Mouse (Mus musculus) left cerebral cortex, adult 9 months (tissue): ENCODE measurements at regions not wholly inside any gene's neighbourhood (a gene's known extent, or its start where the extent isn't known, plus 50 kb on each side); places are given as distances from the start of the nearest gene placed in this dataset.

Source experiments
- DNase-seq, 2 experiments: peaks; one replicate each; pipeline ENCODE4 v3.0.0; 2022; ENCODE audit warnings: low spot score in 2 of 2

- no peak for DNase-seq
These were observed 211.8 kb downstream of the Pdcd6ip start for GRCm38 (mm10) chr9:113496176-113496732.

DNA sequence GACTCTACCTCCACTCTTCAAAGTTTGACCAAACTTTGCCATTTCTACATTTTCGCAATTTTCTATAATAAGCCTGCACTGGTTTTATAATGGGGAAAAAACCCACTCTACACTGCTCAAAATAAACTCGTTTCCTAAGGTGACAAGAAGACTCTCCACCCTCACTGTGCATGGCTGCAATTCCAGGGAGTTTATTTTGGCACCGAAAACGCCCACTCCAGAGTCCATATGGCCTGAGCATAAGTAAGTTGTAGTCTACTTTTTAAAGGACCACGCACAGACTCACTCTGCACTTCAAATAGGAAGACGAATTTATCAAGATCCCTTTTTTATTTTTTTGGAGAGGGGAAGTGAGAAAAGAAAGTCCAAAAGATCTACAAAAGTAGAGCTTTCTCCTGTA is 219.4 kb downstream of the Pdcd6ip start:
- DNase-seq = peak; percentile 73 to 89

GRCm38 (mm10) chr9:113486494-113487081 is 221.5 kb downstream of the Pdcd6ip start:
- peak in 1 of 2 experiments; percentile 41 for DNase-seq

DNA sequence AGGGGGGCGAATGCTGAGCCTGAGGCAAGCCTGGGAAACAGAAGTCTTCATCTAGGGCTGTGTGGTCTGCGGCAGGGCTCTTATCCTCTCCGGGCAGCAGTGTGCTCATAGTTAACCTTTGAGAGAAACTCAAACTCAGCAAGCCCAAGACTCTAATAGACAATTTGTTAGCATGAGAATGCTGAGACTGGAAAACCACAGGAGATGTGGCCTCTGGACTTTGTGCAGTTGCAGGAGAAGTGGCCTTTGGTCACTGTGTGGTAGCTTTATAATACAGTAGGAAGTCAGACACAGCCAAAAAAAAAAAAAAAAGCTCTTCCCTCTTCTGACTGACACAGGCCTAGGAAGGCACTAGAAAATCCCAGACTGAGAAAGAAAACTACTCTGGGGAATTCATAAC is 228.2 kb downstream of the Pdcd6ip start:
- DNase-seq = no peak

DNA sequence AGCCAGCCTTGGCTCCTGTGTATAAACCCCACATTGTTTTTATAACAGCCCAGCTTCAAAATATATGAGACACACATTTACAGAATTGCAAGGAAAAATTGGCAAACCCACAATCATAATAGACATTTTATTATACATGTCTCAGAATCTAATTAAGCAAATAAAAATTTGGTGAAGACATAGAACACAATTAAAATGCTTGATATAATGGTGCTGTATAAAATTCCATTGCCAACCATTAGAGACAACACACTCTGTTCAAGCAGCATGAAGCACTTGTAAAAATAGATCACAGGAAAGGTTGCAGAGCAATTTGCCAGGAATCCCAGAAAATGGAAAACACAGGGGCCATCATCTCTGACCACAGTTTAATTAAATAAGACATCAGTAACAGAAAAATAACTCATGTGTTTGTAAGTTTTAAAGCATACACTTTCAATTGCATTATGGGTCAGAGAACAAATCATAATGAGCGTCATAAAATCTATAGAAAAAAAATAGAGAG is 229.2 kb downstream of the Pdcd6ip start:
- DNase-seq = no peak

- DNase-seq = peak; percentile 83 to 92
These were observed 236.3 kb downstream of the Pdcd6ip start for GRCm38 (mm10) chr9:113471781-113472180.

DNA sequence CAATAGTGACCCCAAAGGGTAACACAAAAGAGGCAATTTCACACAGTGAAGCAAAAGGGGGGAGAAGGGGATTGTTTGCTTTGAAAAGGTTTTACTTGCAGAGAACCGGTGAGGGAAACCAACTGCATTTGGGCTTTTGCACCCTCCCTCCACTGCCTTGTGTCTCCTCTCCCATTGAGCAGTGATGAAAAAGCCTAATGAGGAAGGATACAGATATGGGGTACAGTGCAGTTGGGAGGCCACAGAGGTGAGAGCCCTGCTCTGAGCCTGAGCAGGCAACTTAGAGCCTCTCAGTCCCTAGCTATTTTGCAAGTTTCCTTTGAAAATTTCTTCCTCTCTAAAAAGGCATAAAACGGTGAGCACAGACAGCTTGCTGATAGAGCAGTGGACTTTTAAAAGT is 245.2 kb downstream of the Pdcd6ip start:
- no peak for DNase-seq

GRCm38 (mm10) chr9:113462267-113462887 is 245.7 kb downstream of the Pdcd6ip start:
- no peak for DNase-seq

- DNase-seq = no peak
These were observed 248.2 kb downstream of the Pdcd6ip start for GRCm38 (mm10) chr9:113459885-113460284.

DNA sequence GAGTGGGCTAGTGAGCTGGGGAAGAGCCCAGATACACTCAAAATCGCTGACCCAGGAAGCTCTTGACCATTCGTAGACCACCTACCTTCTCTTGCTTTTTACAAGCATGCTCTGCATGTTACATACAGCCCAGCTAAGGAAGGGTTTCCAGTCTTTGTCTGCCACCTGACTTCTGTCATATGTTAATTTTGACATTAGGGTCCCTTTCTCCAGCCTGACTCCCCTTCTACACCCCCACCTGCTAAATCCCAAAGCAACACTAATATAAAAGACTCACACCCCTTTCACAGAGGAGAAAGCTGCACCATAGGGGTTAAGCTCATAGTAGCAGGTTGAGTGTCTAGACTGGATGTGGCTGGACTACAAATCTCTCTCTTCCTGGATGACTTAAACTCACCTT is 248.8 kb downstream of the Pdcd6ip start:
- DNase-seq = no peak

DNA sequence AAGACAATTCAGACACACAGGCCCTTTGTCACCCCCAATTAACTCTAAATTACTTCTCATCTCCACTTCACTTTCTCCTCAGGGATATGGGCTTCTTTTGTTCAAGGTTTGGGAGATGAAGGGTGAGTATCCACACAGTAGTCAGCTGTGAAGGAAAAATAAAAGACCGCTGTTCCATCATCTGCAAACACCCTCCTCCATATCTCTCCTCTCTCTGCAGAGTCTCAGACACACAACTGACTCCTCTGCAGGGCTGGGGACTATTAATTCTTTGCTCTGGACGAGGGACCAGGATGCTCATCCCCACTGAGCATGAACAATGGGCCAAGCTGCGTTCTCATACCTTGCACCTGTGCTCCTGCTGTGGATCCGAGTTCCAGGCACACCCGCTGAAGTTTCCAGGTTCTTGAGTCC is 249.3 kb downstream of the Pdcd6ip start:
- no peak for DNase-seq

DNA sequence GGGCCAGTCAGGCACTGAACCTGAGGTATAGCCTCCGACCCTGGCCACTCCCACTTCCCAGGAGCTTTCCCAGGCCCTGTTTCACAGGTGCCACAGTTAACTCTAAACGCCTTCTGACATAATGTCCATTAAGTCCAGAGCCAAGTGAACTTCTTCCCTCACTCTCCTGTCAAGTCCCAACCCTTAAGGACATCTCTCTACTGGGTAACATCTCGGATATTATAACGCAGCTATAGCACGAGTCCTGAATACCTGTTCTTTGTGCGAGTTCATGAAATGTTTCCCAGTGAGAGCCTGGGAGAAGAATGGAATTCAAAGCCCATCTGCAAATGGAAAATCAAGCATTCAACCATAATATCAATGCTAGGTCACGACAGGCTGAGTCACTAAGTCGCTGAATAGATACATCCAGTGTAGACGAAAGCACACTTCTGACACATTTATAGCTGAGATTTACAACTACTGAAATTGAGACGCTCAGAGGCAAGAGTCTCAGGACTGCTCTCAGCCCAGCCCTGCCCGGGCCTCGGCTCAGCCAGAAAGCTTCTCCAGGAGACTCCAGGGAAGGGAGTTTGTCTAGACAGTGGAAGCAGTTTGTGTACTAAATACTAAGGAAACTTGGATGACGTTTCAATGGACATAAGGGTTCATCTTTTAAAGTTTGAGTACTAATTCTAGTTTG is 250.7 kb downstream of the Pdcd6ip start:
- no peak for DNase-seq

GRCm38 (mm10) chr9:113455577-113455976 is 252.5 kb downstream of the Pdcd6ip start:
- DNase-seq = no peak

DNA sequence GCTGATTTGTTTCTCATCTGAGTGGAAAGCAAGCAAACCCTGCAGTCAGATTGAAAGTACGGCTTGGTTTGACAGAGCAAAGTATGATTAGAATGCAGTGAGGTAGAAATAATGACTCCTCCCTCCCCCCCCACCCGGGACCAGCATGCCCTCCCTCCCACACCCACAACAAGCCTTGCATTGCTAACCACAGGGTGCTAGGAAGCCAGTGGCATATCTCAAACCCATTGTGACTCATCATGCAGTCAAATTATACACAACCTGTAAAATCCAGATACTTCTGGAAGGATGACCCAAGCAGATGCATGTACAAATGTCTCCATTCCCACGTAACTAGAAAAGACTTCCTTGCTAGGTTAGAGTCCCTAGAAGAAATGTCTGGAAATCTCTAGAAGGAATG is 254.8 kb downstream of the Pdcd6ip start:
- no peak for DNase-seq

GRCm38 (mm10) chr9:113441770-113442411 is 266.2 kb downstream of the Pdcd6ip start:
- peak; percentile 49 to 85 for DNase-seq

DNA sequence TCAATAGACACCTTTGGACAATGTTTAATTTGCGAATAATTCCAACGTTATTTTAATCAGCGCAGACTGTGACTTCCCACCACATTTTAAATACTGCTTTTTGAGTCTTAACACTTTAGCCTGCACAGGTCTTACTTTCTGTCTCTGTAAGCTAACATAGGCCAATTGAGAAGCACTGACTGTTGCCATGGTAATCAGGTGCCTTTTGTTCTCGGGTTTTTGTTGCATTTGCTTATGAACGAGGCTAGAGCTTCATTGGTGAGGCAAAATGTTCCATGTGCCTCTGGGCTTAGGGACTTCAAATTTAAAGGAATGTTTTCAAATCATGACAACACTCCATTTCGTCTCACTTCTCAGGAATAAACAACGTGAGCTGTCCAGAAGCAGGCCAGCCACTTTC is 269.7 kb downstream of the Pdcd6ip start:
- DNase-seq = no peak

GRCm38 (mm10) chr9:113435921-113436320 is 272.1 kb downstream of the Pdcd6ip start:
- no peak for DNase-seq

GRCm38 (mm10) chr9:113433424-113433823 is 274.6 kb downstream of the Pdcd6ip start:
- DNase-seq = no peak

DNA sequence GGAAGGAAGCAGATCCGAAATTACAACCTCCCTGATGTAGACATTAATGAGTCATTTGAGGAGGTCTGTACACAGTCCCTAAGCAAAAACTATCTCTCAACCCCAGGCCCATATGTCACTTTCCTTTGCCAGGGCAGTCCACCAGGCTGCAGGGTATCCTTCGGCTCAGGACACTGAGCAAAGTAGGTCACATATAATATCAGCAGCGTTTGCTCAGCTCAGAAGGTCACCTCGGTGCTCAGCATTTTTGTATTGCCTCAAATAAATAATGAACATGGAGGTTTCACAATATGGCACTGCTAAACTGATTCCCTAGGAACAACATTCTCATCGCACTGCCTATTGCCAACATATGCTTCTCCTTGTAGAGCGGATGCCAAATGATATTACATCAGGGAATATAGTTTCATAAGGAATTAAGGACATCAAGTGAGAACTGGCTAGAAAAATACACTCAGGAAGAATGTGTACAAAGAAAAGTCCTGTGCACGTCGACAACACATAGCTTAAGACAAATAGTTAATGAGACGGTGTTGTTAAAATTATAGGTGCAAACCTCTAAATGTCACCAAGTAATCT is 275.4 kb downstream of the Pdcd6ip start:
- DNase-seq = no peak

DNA sequence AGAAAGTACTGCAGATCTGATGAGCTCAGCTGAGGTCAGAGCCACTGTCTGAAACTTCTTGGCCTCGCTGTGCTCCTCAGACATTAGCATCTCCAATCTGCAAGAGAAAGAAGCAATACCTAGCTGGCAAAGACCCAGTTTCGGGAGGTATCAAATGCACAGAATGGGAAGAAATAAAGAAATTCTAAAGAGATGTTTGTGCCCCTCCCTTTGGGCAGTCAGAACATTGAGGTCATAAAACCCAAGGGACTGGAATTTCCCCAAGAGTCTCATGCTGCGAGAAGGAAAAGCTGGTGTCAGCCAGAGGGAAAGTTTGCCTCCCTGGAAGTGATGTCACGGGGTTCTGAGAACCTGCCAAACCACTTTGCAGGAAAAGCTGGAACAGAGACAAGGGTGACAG is 277.6 kb downstream of the Pdcd6ip start:
- DNase-seq = no peak

DNA sequence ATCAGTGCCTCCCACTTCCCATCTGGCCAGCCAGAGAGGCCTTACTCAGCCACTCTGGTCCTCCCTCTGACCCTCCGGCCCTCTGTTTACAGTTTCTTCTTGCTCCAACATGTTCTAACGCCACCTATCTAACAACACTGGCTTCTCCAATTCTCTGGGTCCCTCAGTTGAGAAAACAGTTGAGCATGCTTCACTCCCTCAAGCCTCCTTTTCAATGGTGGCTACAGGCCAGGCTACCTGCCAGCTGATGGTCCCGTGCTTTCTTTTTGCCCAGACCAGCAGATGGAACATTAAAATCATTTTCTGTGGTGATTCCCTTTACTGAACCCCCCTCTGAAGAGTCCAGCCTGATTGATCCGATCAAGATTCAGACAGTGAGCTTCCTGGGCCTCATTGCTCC is 280.8 kb downstream of the Pdcd6ip start:
- no peak for DNase-seq

DNA sequence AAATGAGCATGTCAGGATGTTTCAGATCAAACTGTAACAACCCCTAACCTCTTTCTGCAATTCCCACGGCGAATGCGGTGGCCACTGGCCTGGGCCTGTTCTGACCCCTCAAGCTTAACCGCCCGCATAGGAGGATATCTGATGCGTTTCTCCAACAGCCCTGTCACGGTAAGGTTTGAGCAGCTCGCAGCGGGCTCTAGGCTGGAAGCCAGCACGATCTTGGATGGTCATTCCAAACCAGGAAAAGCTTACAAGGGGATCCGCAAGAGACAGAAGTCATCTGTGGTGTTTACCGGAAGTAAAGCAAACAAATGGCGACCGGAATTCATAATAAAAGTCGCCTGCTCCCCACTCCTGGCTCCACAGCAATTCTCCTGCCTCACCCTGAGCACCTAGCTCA is 281.7 kb downstream of the Pdcd6ip start:
- no peak for DNase-seq
